In genomic region chr2:75469958-75470687, GRCm38 (mm10) we compare ENCODE assay signal across 7 mouse cellular contexts.
DNase-seq lines count a peak whose midpoint lies in the region; ATAC-seq lines count a peak whose summit lies in the region.

No protein-coding gene starts in this region.

- H3K9me3 ChIP-seq in embryonic facial prominence, embryonic 12.5 days: no peaks in the 10 kb centered on the region
- H3K9me3 ChIP-seq in heart, embryonic 10.5 days: no peaks in the 10 kb centered on the region
- no peaks in the 10 kb centered on the region for H3K9me3 ChIP-seq in liver, embryonic 13.5 days (replicated peaks)

- H3K4me2 ChIP-seq in embryonic facial prominence, embryonic 12.5 days (replicated peaks): 0 out of 2 replicates have a peak overlapping the region, but pooled peaks have one; percentile 13
- H3K4me2 ChIP-seq in liver, embryonic 13.5 days: peak overlapping the region; percentile 11

- H3K9ac ChIP-seq in embryonic facial prominence, embryonic 12.5 days: no peak overlapping the region
- no peak overlapping the region for H3K9ac ChIP-seq in liver, embryonic 13.5 days

- no peaks in the 10 kb centered on the region for H3K36me3 ChIP-seq in embryonic facial prominence, embryonic 12.5 days
- H3K36me3 ChIP-seq in heart, embryonic 10.5 days: no peaks in the 10 kb centered on the region
- H3K36me3 ChIP-seq in liver, embryonic 13.5 days: no peaks in the 10 kb centered on the region

- ATAC-seq in embryonic facial prominence, embryonic 12.5 days (ENCODE audit: insufficient number of reproducible peaks, insufficient read depth, low FRiP score, low TSS enrichment): 0 out of 2 replicates have a peak, but pooled peaks have one; percentile 41
- ATAC-seq in liver, embryonic 13.5 days (ENCODE audit: low read depth): no peak

- WGBS in embryonic facial prominence, embryonic 12.5 days: 40% methylated on average over 15 of the region's 15 CpGs
- 30% methylated on average over 15 of the region's 15 CpGs for WGBS in heart, embryonic 10.5 days
- 20% methylated on average over 15 of the region's 15 CpGs for WGBS in liver, embryonic 13.5 days (ENCODE audit: insufficient replicate concordance)

- peak overlapping the region; percentile 50; the same call in 1 of the 2 replicates for H3K27ac ChIP-seq in embryonic facial prominence, embryonic 12.5 days
- H3K27ac ChIP-seq in heart, embryonic 10.5 days: peak overlapping the region; percentile 80
- no peak overlapping the region for H3K27ac ChIP-seq in liver, embryonic 13.5 days

- no peaks in the 10 kb centered on the region for H3K27me3 ChIP-seq in embryonic facial prominence, embryonic 12.5 days
- no peaks in the 10 kb centered on the region for H3K27me3 ChIP-seq in heart, embryonic 10.5 days (ENCODE audit: insufficient read depth, poor library complexity, severe bottlenecking)
- H3K27me3 ChIP-seq in liver, embryonic 13.5 days: no peaks in the 10 kb centered on the region

- peaks cover 10% of the 10 kb centered on the region for H3K4me1 ChIP-seq in embryonic facial prominence, embryonic 12.5 days
- peaks cover 12% of the 10 kb centered on the region for H3K4me1 ChIP-seq in heart, embryonic 10.5 days
- H3K4me1 ChIP-seq in liver, embryonic 13.5 days (replicated peaks): peaks cover 6% of the 10 kb centered on the region; the same call in 1 of the 2 replicates

- peak; percentile 57 for DNase-seq in adipocyte (ENCODE audit: low spot score)
- no peak for DNase-seq in heart, embryonic 10.5 days (ENCODE audit: low spot score)
- peak; percentile 24 for DNase-seq in kidney, adult 9 months
- no peak for DNase-seq in liver, embryonic 13.5 days
- DNase-seq in naive thymus-derived CD4-positive, alpha-beta T cell, adult 2 months (ENCODE audit: low read depth): peak; percentile 68
- peak; percentile 91 for DNase-seq in thymus, postnatal 0 days (ENCODE audit: low spot score)

- no peak overlapping the region for H3K4me3 ChIP-seq in embryonic facial prominence, embryonic 12.5 days
- H3K4me3 ChIP-seq in heart, embryonic 10.5 days: 0 out of 2 replicates have a peak overlapping the region, but pooled peaks have one; percentile 15
- no peak overlapping the region for H3K4me3 ChIP-seq in liver, embryonic 13.5 days (replicated peaks)

Comparison
In these comparisons a context has a peak if more than half of its experiments do, and no peak if none do; other contexts are left out.
1. DNase-seq: peak in adipocyte (single experiment), kidney, adult 9 months (single experiment), naive thymus-derived CD4-positive, alpha-beta T cell, adult 2 months (single experiment) and thymus, postnatal 0 days (single experiment); none in heart, embryonic 10.5 days (single experiment) and liver, embryonic 13.5 days (single experiment).